Mouse (Mus musculus) MEL (cell line): ENCODE measurements around the gene 1810010D01Rik.

Source experiments
- CTCF ChIP-seq, 3 experiments: IDR thresholded peaks in 2 of 3; conservative IDR thresholded peaks in 1 of 3; 2 replicates each; pipeline ENCODE4 v1.5.1; 2011 to 2012; ENCODE audit warnings: low read length in 3 of 3, low read depth in 2 of 3, mild to moderate bottlenecking in 2 of 3, improper control_type of control experiment in 1 of 3, inconsistent platforms in 1 of 3, mixed read lengths in 1 of 3, moderate library complexity in 1 of 3; ENCODE audit not compliant: control insufficient read depth in 1 of 3, insufficient read depth in 1 of 3, poor library complexity in 1 of 3, severe bottlenecking in 1 of 3
- EP300 ChIP-seq, 2 experiments: IDR thresholded peaks; 2 replicates each; pipeline ENCODE4 v1.6.1; 2011; ENCODE audit warnings: improper control_type of control experiment in 2 of 2, low read length in 2 of 2, low read depth in 1 of 2, mild to moderate bottlenecking in 1 of 2
- GATA1 ChIP-seq: IDR thresholded peaks from 2 replicates; pipeline ENCODE4 v1.6.1; 2011; ENCODE audit warnings: low read depth, low read length, improper control_type of control experiment
- MAX ChIP-seq: IDR thresholded peaks from 2 replicates; pipeline ENCODE4 v1.6.1; 2011; ENCODE audit warnings: low read length, improper control_type of control experiment
- NRF1 ChIP-seq: IDR thresholded peaks from 2 replicates; pipeline ENCODE4 v1.6.1; 2014; ENCODE audit warnings: low read depth, mild to moderate bottlenecking, inconsistent platforms, low read length, improper control_type of control experiment, moderate library complexity; ENCODE audit not compliant: poor library complexity, insufficient read depth, severe bottlenecking
- POLR2AphosphoS2 ChIP-seq: IDR thresholded peaks from 2 replicates; pipeline ENCODE4 v1.6.1; 2011; ENCODE audit warnings: low read length, improper control_type of control experiment
- TAL1 ChIP-seq: IDR thresholded peaks from 2 replicates; pipeline ENCODE4 v1.6.1; 2012; ENCODE audit warnings: mild to moderate bottlenecking, inconsistent platforms, low read length, moderate library complexity, mixed read lengths
- ZC3H11A ChIP-seq: IDR thresholded peaks from 2 replicates; pipeline ENCODE4 v1.6.1; 2012; ENCODE audit warnings: low read depth, mild to moderate bottlenecking, inconsistent platforms, low read length, improper control_type of control experiment

DNA sequence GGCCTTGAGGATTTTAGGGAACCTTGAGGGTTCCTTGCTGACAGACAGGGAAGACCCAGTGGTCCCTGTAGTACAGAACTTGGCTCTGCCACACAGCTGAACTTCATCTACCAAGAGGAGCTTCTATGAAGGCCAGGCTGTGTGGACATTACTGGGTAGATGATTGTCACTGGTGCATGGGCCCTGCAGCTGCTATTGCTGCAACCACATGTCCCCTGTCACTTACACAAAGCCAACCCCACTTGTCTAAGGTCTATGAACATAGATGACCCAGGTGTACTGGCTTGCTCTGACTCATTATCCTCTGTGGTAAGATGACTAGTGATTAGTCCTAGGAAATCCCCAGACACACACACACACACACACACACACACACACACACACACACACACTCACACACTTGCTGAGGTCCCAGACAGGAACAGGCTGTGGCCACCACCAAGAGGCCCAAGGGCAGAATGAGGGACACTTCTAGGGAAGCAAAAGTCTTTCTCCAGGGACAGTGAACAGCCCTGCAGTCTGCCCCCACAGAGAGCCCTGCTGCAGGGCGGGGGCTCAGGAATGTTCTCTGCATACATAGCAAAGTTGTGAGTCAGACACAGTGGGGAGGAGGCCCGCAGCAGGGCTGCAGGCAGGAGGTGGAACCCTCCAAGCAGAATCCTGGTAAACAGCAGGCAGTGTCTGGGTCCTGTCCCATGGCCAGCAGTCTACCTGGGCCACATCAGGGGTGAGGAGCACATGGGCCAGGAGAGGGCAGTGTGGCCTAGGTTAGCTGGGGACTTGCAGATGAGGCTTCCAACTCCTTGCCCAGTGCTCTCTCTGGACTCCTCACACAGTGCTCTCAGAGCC is 14.1 kb upstream of the 1810010D01Rik start:
- TF ChIP-seq POLR2AphosphoS2 (no peak), GATA1 (no peak), CTCF (IDR thresholded peaks at IDR 0.05 in 2 of 3, conservative IDR thresholded peaks at IDR 0.05 in 1 of 3; ENCODE audit: control insufficient read depth in 1 of 3, insufficient read depth in 1 of 3, low read depth in 2 of 3, low read length in 3 of 3, poor library complexity in 1 of 3, severe bottlenecking in 1 of 3) (no peak), MAX (no peak), ZC3H11A (no peak), EP300 (IDR thresholded peaks at IDR 0.05; ENCODE audit: low read depth in 1 of 2, low read length in 2 of 2) (no peak), TAL1 (no peak), NRF1 (no peak)
